Mouse (Mus musculus): ENCODE results near the gene Sema3c.

- TF ChIP-seq CTCF (conservative IDR thresholded peaks at IDR 0.05; ENCODE audit: insufficient read depth, insufficient read length, low read depth, low read length), result no peak
- TF ChIP-seq POLR2A (IDR thresholded peaks at IDR 0.05; ENCODE audit: low read depth, low read length), result no peak
Observed at GRCm38 (mm10) chr5:17770328-17770727, 196.2 kb downstream of the Sema3c start.
